Mouse (Mus musculus) forebrain, embryonic 13.5 days (tissue): ENCODE measurements at regions not wholly inside any gene's neighbourhood (a gene's known extent, or its start where the extent isn't known, plus 50 kb on each side); places are given as distances from the start of the nearest gene placed in this dataset.

ENCODE experiments used
- ATAC-seq: fragments of 200-750 bp; cut with Nextera tagmentation; 2 replicates; pipeline ENCODE4 v1.8.0; 2017
- H3K27ac ChIP-seq: fragments of 300-500 bp; sonication (generic); 2 replicates; pipeline ENCODE4 v1.5.1; 2015; ENCODE audit warnings: inconsistent platforms, mild to moderate bottlenecking, moderate library complexity
- H3K27me3 ChIP-seq: fragments of 300-500 bp; sonication (generic); 2 replicates; pipeline ENCODE4 v1.6.1; 2015; ENCODE audit warnings: mild to moderate bottlenecking, inconsistent platforms
- H3K36me3 ChIP-seq: fragments of 300-500 bp; sonication (generic); 2 replicates; pipeline ENCODE4 v1.6.1; 2015; ENCODE audit warnings: mild to moderate bottlenecking, inconsistent platforms; ENCODE audit not compliant: poor library complexity, severe bottlenecking
- H3K4me1 ChIP-seq: fragments of 300-500 bp; sonication (generic); 2 replicates; pipeline ENCODE4 v1.6.1; 2015; ENCODE audit warnings: inconsistent platforms
- H3K4me2 ChIP-seq: fragments of 300-500 bp; sonication (generic); 2 replicates; pipeline ENCODE4 v1.6.1; 2015; ENCODE audit warnings: inconsistent platforms, mild to moderate bottlenecking, moderate library complexity
- H3K4me3 ChIP-seq: fragments of 300-500 bp; sonication (generic); 2 replicates; pipeline ENCODE4 v1.5.1; 2015; ENCODE audit warnings: mild to moderate bottlenecking, inconsistent platforms
- H3K9ac ChIP-seq: fragments of 300-500 bp; sonication (generic); 2 replicates; pipeline ENCODE4 v1.6.1; 2015; ENCODE audit warnings: mild to moderate bottlenecking, inconsistent platforms
- H3K9me3 ChIP-seq: fragments of 300-500 bp; sonication (generic); replicated peaks from 2 replicates; pipeline ENCODE4 v1.6.1; 2016; ENCODE audit warnings: inconsistent platforms
- WGBS: fragments of 180-500 bp; shearing (Covaris S2); methylation state at CpG from one replicate; pipeline ENCODE4 v1.1.7; 2015; 5-methylcytosine and 5-hydroxymethylcytosine counted together

- no peaks in the 10 kb centered on the region for H3K36me3 ChIP-seq
- no peaks in the 10 kb centered on the region for H3K9me3 ChIP-seq
- 62% methylated on average over 7 of the region's 7 CpGs for WGBS
- no peak overlapping the region for H3K4me3 ChIP-seq
- H3K4me1 ChIP-seq, result peaks cover 6% of the 10 kb centered on the region
- no peak overlapping the region for H3K27ac ChIP-seq
- H3K9ac ChIP-seq, result no peak overlapping the region
- H3K4me2 ChIP-seq, result no peak overlapping the region
- H3K27me3 ChIP-seq, result no peaks in the 10 kb centered on the region
- ATAC-seq, result no peak
These were observed 88.5 kb downstream of the Tmem17 start for GRCm38 (mm10) chr11:22600370-22600769.

GRCm38 (mm10) chr11:22601977-22602376, 90.1 kb downstream of the Tmem17 start:
- Histone ChIP-seq H3K9ac (no peak overlapping the region), H3K36me3 (no peaks in the 10 kb centered on the region), H3K4me1 (peaks cover 6% of the 10 kb centered on the region), H3K27me3 (no peaks in the 10 kb centered on the region), H3K27ac (no peak overlapping the region), H3K4me3 (no peak overlapping the region), H3K9me3 (no peaks in the 10 kb centered on the region), H3K4me2 (no peak overlapping the region)
- WGBS, result 17% methylated on average over 3 of the region's 3 CpGs
- ATAC-seq, result peak; percentile 58

- Histone ChIP-seq H3K27ac (no peak overlapping the region), H3K27me3 (no peaks in the 10 kb centered on the region), H3K9me3 (no peaks in the 10 kb centered on the region), H3K36me3 (no peaks in the 10 kb centered on the region), H3K9ac (no peak overlapping the region), H3K4me1 (peaks cover 6% of the 10 kb centered on the region), H3K4me3 (no peak overlapping the region), H3K4me2 (no peak overlapping the region)
- ATAC-seq, result no peak
- WGBS, result 84% methylated on average over 3 of the region's 3 CpGs
These were observed 90.7 kb downstream of the Tmem17 start for GRCm38 (mm10) chr11:22602610-22603009.

- H3K9me3 ChIP-seq, result no peaks in the 10 kb centered on the region
- H3K27ac ChIP-seq, result no peak overlapping the region
- H3K27me3 ChIP-seq, result no peaks in the 10 kb centered on the region
- no peak overlapping the region for H3K4me3 ChIP-seq
- ATAC-seq, result no peak
- H3K4me1 ChIP-seq, result peaks cover 6% of the 10 kb centered on the region
- H3K4me2 ChIP-seq, result no peak overlapping the region
- no peak overlapping the region for H3K9ac ChIP-seq
- 84% methylated on average over 1 of the region's 1 CpGs for WGBS
- H3K36me3 ChIP-seq, result no peaks in the 10 kb centered on the region
These were observed 91.5 kb downstream of the Tmem17 start for GRCm38 (mm10) chr11:22603397-22603796.

- ATAC-seq, result no peak
These were observed 94.5 kb downstream of the Tmem17 start for GRCm38 (mm10) chr11:22606380-22606779.

GRCm38 (mm10) chr11:22607645-22608044, 95.8 kb downstream of the Tmem17 start:
- no peak overlapping the region for H3K9ac ChIP-seq
- no peaks in the 10 kb centered on the region for H3K27me3 ChIP-seq
- WGBS, result 75% methylated on average over 5 of the region's 5 CpGs
- H3K4me3 ChIP-seq, result no peak overlapping the region
- ATAC-seq, result no peak
- no peaks in the 10 kb centered on the region for H3K36me3 ChIP-seq
- no peak overlapping the region for H3K27ac ChIP-seq
- no peaks in the 10 kb centered on the region for H3K9me3 ChIP-seq
- peaks cover 12% of the 10 kb centered on the region for H3K4me1 ChIP-seq
- H3K4me2 ChIP-seq, result no peak overlapping the region

More at GRCm38 (mm10) chr11:22606380-22606779, 94.5 kb downstream of the Tmem17 start:
- no peaks in the 10 kb centered on the region for H3K36me3 ChIP-seq
- WGBS, result 65% methylated on average over 4 of the region's 4 CpGs
- H3K4me3 ChIP-seq, result no peak overlapping the region
- H3K9ac ChIP-seq, result no peak overlapping the region
- peaks cover 17% of the 10 kb centered on the region for H3K4me1 ChIP-seq
- no peak overlapping the region for H3K27ac ChIP-seq
- H3K9me3 ChIP-seq, result no peaks in the 10 kb centered on the region
- H3K27me3 ChIP-seq, result no peaks in the 10 kb centered on the region
- no peak overlapping the region for H3K4me2 ChIP-seq

GRCm38 (mm10) chr11:22608945-22609344, 97.1 kb downstream of the Tmem17 start:
- H3K9me3 ChIP-seq, result no peaks in the 10 kb centered on the region
- no peak overlapping the region for H3K27ac ChIP-seq
- H3K27me3 ChIP-seq, result no peaks in the 10 kb centered on the region
- H3K4me1 ChIP-seq, result peaks cover 12% of the 10 kb centered on the region
- no peak for ATAC-seq
- no peak overlapping the region for H3K4me3 ChIP-seq
- H3K36me3 ChIP-seq, result no peaks in the 10 kb centered on the region
- no peak overlapping the region for H3K4me2 ChIP-seq
- H3K9ac ChIP-seq, result no peak overlapping the region

GRCm38 (mm10) chr11:22610433-22611101, 98.7 kb downstream of the Tmem17 start:
- H3K9me3 ChIP-seq, result no peaks in the 10 kb centered on the region
- no peak overlapping the region for H3K27ac ChIP-seq
- no peaks in the 10 kb centered on the region for H3K36me3 ChIP-seq
- 10% methylated on average over 12 of the region's 12 CpGs for WGBS
- H3K27me3 ChIP-seq, result no peaks in the 10 kb centered on the region
- H3K4me3 ChIP-seq, result no peak overlapping the region
- peaks cover 12% of the 10 kb centered on the region for H3K4me1 ChIP-seq
- no peak overlapping the region for H3K4me2 ChIP-seq
- peak overlapping the region; percentile 8; the same call in 1 of the 2 replicates for H3K9ac ChIP-seq
- ATAC-seq, result peak; percentile 38; the same call in 1 of the 2 replicates

GRCm38 (mm10) chr11:22611102-22611869, 99.4 kb downstream of the Tmem17 start:
- Histone ChIP-seq H3K4me1 (peaks cover 12% of the 10 kb centered on the region), H3K9ac (peak overlapping the region; percentile 8; the same call in 1 of the 2 replicates), H3K9me3 (no peaks in the 10 kb centered on the region), H3K27ac (no peak overlapping the region), H3K4me2 (no peak overlapping the region), H3K27me3 (no peaks in the 10 kb centered on the region), H3K4me3 (no peak overlapping the region), H3K36me3 (no peaks in the 10 kb centered on the region)
- ATAC-seq, result 0 out of 2 replicates have a peak, but pooled peaks have one; percentile 16
- 44% methylated on average over 6 of the region's 6 CpGs for WGBS

- ATAC-seq, result no peak
- Histone ChIP-seq H3K36me3 (no peaks in the 10 kb centered on the region), H3K4me1 (peaks cover 16% of the 10 kb centered on the region), H3K27ac (no peak overlapping the region), H3K9me3 (no peaks in the 10 kb centered on the region), H3K4me2 (no peak overlapping the region), H3K9ac (no peak overlapping the region), H3K4me3 (no peak overlapping the region), H3K27me3 (0 out of 2 replicates have a peak, but pooled peaks cover 4% of the 10 kb centered on the region)
- whole genome bisulfite sequencing, result 70% methylated on average over 2 of the region's 2 CpGs
These were observed 101.6 kb downstream of the Tmem17 start for GRCm38 (mm10) chr11:22613500-22613899.

- peak overlapping the region; percentile 38; the same call in 1 of the 2 replicates for H3K9ac ChIP-seq
- no peaks in the 10 kb centered on the region for H3K36me3 ChIP-seq
- WGBS, result 7% methylated on average over 21 of the region's 21 CpGs
- H3K9me3 ChIP-seq, result no peaks in the 10 kb centered on the region
- peak; percentile 92 for ATAC-seq
- peak overlapping the region; percentile 36 for H3K4me3 ChIP-seq
- peaks cover 6% of the 10 kb centered on the region; the same call in 1 of the 2 replicates for H3K27me3 ChIP-seq
- peak overlapping the region; percentile 65 for H3K4me2 ChIP-seq
- no peak overlapping the region for H3K27ac ChIP-seq
- H3K4me1 ChIP-seq, result peaks cover 5% of the 10 kb centered on the region
These were observed 105.5 kb downstream of the Tmem17 start for GRCm38 (mm10) chr11:22617204-22617874.
